Mouse (Mus musculus) 3134 (cell line): ENCODE measurements around the gene Fance.
"Not testable (repeated sequence)": the region's sequence is repeated elsewhere in the genome, so short reads cannot be mapped to it uniquely, and the experiment has no call there.

Experiments used
- DNase-seq: peaks from one replicate; pipeline ENCODE4 v3.0.0-alpha.2; 2011; ENCODE audit warnings: low spot score; ENCODE audit not compliant: insufficient read length; ENCODE audit errors: extremely low read depth

Gene Fance

GRCm38 (mm10) chr17:28323786-28324185, 10.5 kb downstream of the Fance start:
- DNase-seq: no peak

GRCm38 (mm10) chr17:28324416-28324815, 11.1 kb downstream of the Fance start:
- DNase-seq: not testable (repeated sequence)

- DNase-seq: no peak
Observed at GRCm38 (mm10) chr17:28325751-28326150, 12.4 kb downstream of the Fance start.

- DNase-seq: no peak
Observed at GRCm38 (mm10) chr17:28326951-28327350, 13.6 kb downstream of the Fance start.

- DNase-seq: no peak
Observed at GRCm38 (mm10) chr17:28327673-28328325, 14.5 kb downstream of the Fance start.

GRCm38 (mm10) chr17:28328366-28328928, 15.1 kb downstream of the Fance start, which contains the start of gene Rpl10a:
Gene Rpl10a, plus strand, starts transcription at chr17:28328471.
- DNase-seq: peak; percentile 96

GRCm38 (mm10) chr17:28328946-28329345, 15.6 kb downstream of the Fance start:
- DNase-seq: peak; percentile 69

- DNase-seq: peak; percentile 41
Observed at GRCm38 (mm10) chr17:28329503-28330231, 16.3 kb downstream of the Fance start.

- DNase-seq: no peak
Observed at GRCm38 (mm10) chr17:28330232-28330546, 16.9 kb downstream of the Fance start.

GRCm38 (mm10) chr17:28330590-28330989, 17.3 kb downstream of the Fance start:
- DNase-seq: not testable (repeated sequence)

GRCm38 (mm10) chr17:28331241-28332112, 18.2 kb downstream of the Fance start:
- peak; percentile 52 for DNase-seq

- DNase-seq: peak; percentile 63
Observed at GRCm38 (mm10) chr17:28332113-28332914, 19.0 kb downstream of the Fance start.

GRCm38 (mm10) chr17:28332915-28333546, 19.7 kb downstream of the Fance start:
- no peak for DNase-seq

GRCm38 (mm10) chr17:28335267-28335666, 21.9 kb downstream of the Fance start:
- DNase-seq: no peak

- DNase-seq: no peak
Observed at GRCm38 (mm10) chr17:28337547-28337946, 24.2 kb downstream of the Fance start.

- peak; percentile 62 for DNase-seq
Observed at GRCm38 (mm10) chr17:28340578-28340977, 27.3 kb downstream of the Fance start.

GRCm38 (mm10) chr17:28341091-28341490, 27.8 kb downstream of the Fance start:
- peak; percentile 89 for DNase-seq

GRCm38 (mm10) chr17:28344050-28344607, 30.8 kb downstream of the Fance start:
- DNase-seq: no peak

GRCm38 (mm10) chr17:28344670-28345069, 31.4 kb downstream of the Fance start:
- no peak for DNase-seq
